Mouse (Mus musculus): Measurements from ENCODE around the gene Sh3gl2.

- TF ChIP-seq EP300 (IDR thresholded peaks at IDR 0.05; ENCODE audit: insufficient read depth, low read depth, low read length) (peak; percentile 74), CTCF (IDR thresholded peaks at IDR 0.05; ENCODE audit: low read depth, low read length) (no peak), POLR2A (IDR thresholded peaks at IDR 0.05; ENCODE audit: insufficient read depth, low read length) (no peak)
Measured at GRCm38 (mm10) chr4:85208531-85208930, 3.6 kb downstream of the Sh3gl2 start.
